Mouse (Mus musculus): ENCODE data around the gene Atraid.

Gene Atraid

GRCm38 (mm10) chr5:31054261-31055215 lies 6.4 kb downstream of the Atraid start, which contains the start of gene Cad:
Gene Cad, plus strand, starts transcription at chr5:31054780.
- peak; percentile 92 for DNase-seq

- no peak for DNase-seq
Measured at GRCm38 (mm10) chr5:31055216-31056140, 7.4 kb downstream of the Atraid start.

GRCm38 (mm10) chr5:31069810-31070209 lies 21.7 kb downstream of the Atraid start:
- no peak for DNase-seq

- DNase-seq: no peak
Measured at GRCm38 (mm10) chr5:31071059-31071458, 22.9 kb downstream of the Atraid start.

- no peak for DNase-seq
Measured at GRCm38 (mm10) chr5:31071821-31072220, 23.7 kb downstream of the Atraid start.

- no peak for DNase-seq
Measured at GRCm38 (mm10) chr5:31073176-31073575, 25.1 kb downstream of the Atraid start.

- DNase-seq: no peak
Measured at GRCm38 (mm10) chr5:31076346-31076745, 28.2 kb downstream of the Atraid start.

- no peak for DNase-seq
Measured at GRCm38 (mm10) chr5:31080059-31080794, 32.1 kb downstream of the Atraid start.

- DNase-seq: no peak
Measured at GRCm38 (mm10) chr5:31080795-31081164, 32.7 kb downstream of the Atraid start.

GRCm38 (mm10) chr5:31081386-31081785 lies 33.3 kb downstream of the Atraid start:
- DNase-seq: no peak

- no peak for DNase-seq
Measured at GRCm38 (mm10) chr5:31082355-31082754, 34.2 kb downstream of the Atraid start.

- DNase-seq: no peak
Measured at GRCm38 (mm10) chr5:31082935-31083625, 35.0 kb downstream of the Atraid start.

- DNase-seq: no peak
Measured at GRCm38 (mm10) chr5:31083949-31084348, 35.8 kb downstream of the Atraid start.

GRCm38 (mm10) chr5:31086606-31087005 lies 38.5 kb downstream of the Atraid start:
- no peak for DNase-seq

GRCm38 (mm10) chr5:31087131-31087530 lies 39.0 kb downstream of the Atraid start:
- DNase-seq: no peak

- no peak for DNase-seq
Measured at GRCm38 (mm10) chr5:31092231-31092975, 44.3 kb downstream of the Atraid start.

GRCm38 (mm10) chr5:31093151-31094041 lies 45.3 kb downstream of the Atraid start:
- DNase-seq: no peak

GRCm38 (mm10) chr5:31094100-31094798 lies 46.1 kb downstream of the Atraid start:
- DNase-seq: no peak
